Mouse (Mus musculus): ENCODE results near the gene Dusp1. TPM values are rescaled to one million over a fixed set of nuclear protein-coding genes. Genes with fewer than 3 reads are reported as not detected.

Gene Dusp1
- polyA plus RNA-seq, 1 experiment, result 71.1 TPM

GRCm38 (mm10) chr17:26502808-26503671 is 58.9 kb downstream of the Dusp1 start:
- peak overlapping the region; percentile 95 for H3K27ac ChIP-seq (ENCODE audit: insufficient read depth, low read length)
- H3K4me1 ChIP-seq (ENCODE audit: control insufficient read depth, insufficient read depth, low read length), result peaks cover 6% of the 10 kb centered on the region
- H3K4me3 ChIP-seq (ENCODE audit: insufficient read depth, low read length), result peak overlapping the region; percentile 18
- TF ChIP-seq POLR2A (IDR thresholded peaks at IDR 0.05; ENCODE audit: extremely low read depth, insufficient read depth, low read length) (0 out of 2 replicates have a peak, but pooled peaks have one; percentile 31), CTCF (IDR thresholded peaks at IDR 0.05; ENCODE audit: extremely low read depth, insufficient read depth, low read length) (no peak)

- Histone ChIP-seq H3K27ac (ENCODE audit: insufficient read depth, low read length) (no peak overlapping the region), H3K4me3 (ENCODE audit: insufficient read depth, low read length) (no peak overlapping the region), H3K4me1 (ENCODE audit: control insufficient read depth, insufficient read depth, low read length) (peaks cover 6% of the 10 kb centered on the region)
- TF ChIP-seq POLR2A (IDR thresholded peaks at IDR 0.05; ENCODE audit: extremely low read depth, insufficient read depth, low read length), result no peak
- TF ChIP-seq CTCF (IDR thresholded peaks at IDR 0.05; ENCODE audit: extremely low read depth, insufficient read depth, low read length), result no peak
Measured at GRCm38 (mm10) chr17:26501826-26502225, 60.1 kb downstream of the Dusp1 start.

GRCm38 (mm10) chr17:26498626-26499025 is 63.3 kb downstream of the Dusp1 start:
- H3K27ac ChIP-seq (ENCODE audit: insufficient read depth, low read length), result no peak overlapping the region
- peaks cover 2% of the 10 kb centered on the region; the same call in 1 of the 2 replicates for H3K4me1 ChIP-seq (ENCODE audit: control insufficient read depth, insufficient read depth, low read length)
- H3K4me3 ChIP-seq (ENCODE audit: insufficient read depth, low read length), result no peak overlapping the region
- no peak for TF ChIP-seq POLR2A (IDR thresholded peaks at IDR 0.05; ENCODE audit: extremely low read depth, insufficient read depth, low read length)
- no peak for TF ChIP-seq CTCF (IDR thresholded peaks at IDR 0.05; ENCODE audit: extremely low read depth, insufficient read depth, low read length)

DNA sequence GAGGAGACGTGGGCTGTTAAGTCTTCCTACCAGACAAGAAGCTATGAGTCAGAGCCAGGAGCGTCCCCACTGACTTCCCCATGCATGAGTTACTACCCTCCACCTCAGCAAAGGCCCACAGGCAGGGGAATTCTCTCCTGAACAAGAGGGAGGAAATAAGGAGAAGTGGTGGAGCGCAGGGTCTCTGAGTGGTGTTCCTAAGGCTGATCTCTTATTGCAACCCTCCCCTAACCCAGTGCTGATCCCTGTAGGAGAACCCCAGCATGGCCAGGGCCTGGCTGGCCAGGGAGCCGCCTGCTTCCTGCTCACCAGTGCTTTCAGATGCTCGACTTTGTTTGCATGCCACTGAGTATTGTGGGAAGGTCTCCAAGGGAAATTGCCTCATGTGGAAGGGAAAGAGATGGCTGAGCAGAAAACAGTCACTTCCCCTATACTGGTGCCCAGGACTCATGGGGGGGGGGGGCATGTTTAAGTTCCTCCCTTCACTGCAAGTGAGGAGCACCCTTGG is 64.5 kb downstream of the Dusp1 start:
- no peaks in the 10 kb centered on the region for H3K4me1 ChIP-seq (ENCODE audit: control insufficient read depth, insufficient read depth, low read length)
- H3K4me3 ChIP-seq (ENCODE audit: insufficient read depth, low read length), result no peak overlapping the region
- no peak for TF ChIP-seq CTCF (IDR thresholded peaks at IDR 0.05; ENCODE audit: extremely low read depth, insufficient read depth, low read length)
- no peak for TF ChIP-seq POLR2A (IDR thresholded peaks at IDR 0.05; ENCODE audit: extremely low read depth, insufficient read depth, low read length)
- peak overlapping the region; percentile 76; the same call in 1 of the 2 replicates for H3K27ac ChIP-seq (ENCODE audit: insufficient read depth, low read length)

DNA sequence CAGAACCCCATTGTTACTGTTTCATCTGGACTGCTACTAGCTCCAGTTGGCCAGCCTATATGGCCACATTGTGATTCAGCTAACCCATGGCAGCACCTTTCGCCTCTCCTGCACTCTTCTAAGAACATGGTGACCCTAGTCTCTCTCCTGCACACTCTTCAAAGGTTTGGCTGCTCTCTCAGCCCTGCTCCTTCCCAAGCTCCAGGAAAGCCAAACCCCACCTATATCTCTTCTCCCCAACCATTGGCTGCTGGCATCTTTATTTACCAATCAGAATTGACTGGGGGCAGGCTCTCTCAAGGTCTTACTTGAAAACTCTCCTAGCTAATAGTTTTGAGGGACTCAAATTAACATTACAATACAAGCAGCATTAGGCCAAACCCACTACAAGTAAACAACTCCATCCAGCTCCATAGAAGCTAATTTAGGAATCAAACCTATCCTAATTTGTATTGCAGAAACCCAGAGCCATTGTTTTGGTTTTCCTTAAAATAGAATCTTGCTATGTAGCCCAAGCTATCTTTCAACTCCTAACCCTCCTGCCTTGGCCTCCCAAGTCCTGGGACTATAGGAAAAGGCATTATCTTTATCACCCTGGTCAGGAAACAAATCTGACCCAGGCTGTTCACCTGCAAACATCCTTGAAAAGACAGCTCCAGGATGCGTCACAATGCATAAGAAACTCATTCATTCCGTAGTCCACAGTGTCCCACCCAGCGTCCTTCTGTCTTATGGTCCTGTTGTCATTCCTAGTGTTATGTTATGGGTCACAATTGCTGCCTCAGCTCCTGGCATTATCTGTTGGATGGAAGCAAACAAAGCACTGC is 67.1 kb downstream of the Dusp1 start:
- Histone ChIP-seq H3K27ac (ENCODE audit: insufficient read depth, low read length) (no peak overlapping the region), H3K4me1 (ENCODE audit: control insufficient read depth, insufficient read depth, low read length) (no peaks in the 10 kb centered on the region), H3K4me3 (ENCODE audit: insufficient read depth, low read length) (no peak overlapping the region)
- no peak for TF ChIP-seq POLR2A (IDR thresholded peaks at IDR 0.05; ENCODE audit: extremely low read depth, insufficient read depth, low read length)
- TF ChIP-seq CTCF (IDR thresholded peaks at IDR 0.05; ENCODE audit: extremely low read depth, insufficient read depth, low read length), result no peak

GRCm38 (mm10) chr17:26492246-26492645 is 69.7 kb downstream of the Dusp1 start:
- Histone ChIP-seq H3K27ac (ENCODE audit: insufficient read depth, low read length) (no peak overlapping the region), H3K4me1 (ENCODE audit: control insufficient read depth, insufficient read depth, low read length) (no peaks in the 10 kb centered on the region), H3K4me3 (ENCODE audit: insufficient read depth, low read length) (no peak overlapping the region)
- TF ChIP-seq POLR2A (IDR thresholded peaks at IDR 0.05; ENCODE audit: extremely low read depth, insufficient read depth, low read length) (no peak), CTCF (IDR thresholded peaks at IDR 0.05; ENCODE audit: extremely low read depth, insufficient read depth, low read length) (no peak)

- Histone ChIP-seq H3K27ac (ENCODE audit: insufficient read depth, low read length) (no peak overlapping the region), H3K4me1 (ENCODE audit: control insufficient read depth, insufficient read depth, low read length) (no peaks in the 10 kb centered on the region; the same call in 1 of the 2 replicates), H3K4me3 (ENCODE audit: insufficient read depth, low read length) (no peak overlapping the region)
- TF ChIP-seq CTCF (IDR thresholded peaks at IDR 0.05; ENCODE audit: extremely low read depth, insufficient read depth, low read length) (no peak), POLR2A (IDR thresholded peaks at IDR 0.05; ENCODE audit: extremely low read depth, insufficient read depth, low read length) (no peak)
Measured at GRCm38 (mm10) chr17:26490910-26491309, 71.0 kb downstream of the Dusp1 start.

- TF ChIP-seq CTCF (IDR thresholded peaks at IDR 0.05; ENCODE audit: extremely low read depth, insufficient read depth, low read length), result no peak
- no peak for TF ChIP-seq POLR2A (IDR thresholded peaks at IDR 0.05; ENCODE audit: extremely low read depth, insufficient read depth, low read length)
- no peak overlapping the region for H3K4me3 ChIP-seq (ENCODE audit: insufficient read depth, low read length)
- H3K27ac ChIP-seq (ENCODE audit: insufficient read depth, low read length), result no peak overlapping the region
- H3K4me1 ChIP-seq (ENCODE audit: control insufficient read depth, insufficient read depth, low read length), result no peaks in the 10 kb centered on the region; the same call in 1 of the 2 replicates
Measured at GRCm38 (mm10) chr17:26490072-26490471, 71.9 kb downstream of the Dusp1 start.

- no peak for TF ChIP-seq CTCF (IDR thresholded peaks at IDR 0.05; ENCODE audit: extremely low read depth, insufficient read depth, low read length)
- TF ChIP-seq POLR2A (IDR thresholded peaks at IDR 0.05; ENCODE audit: extremely low read depth, insufficient read depth, low read length), result no peak
- Histone ChIP-seq H3K4me1 (ENCODE audit: control insufficient read depth, insufficient read depth, low read length) (no peaks in the 10 kb centered on the region; the same call in 1 of the 2 replicates), H3K4me3 (ENCODE audit: insufficient read depth, low read length) (no peak overlapping the region), H3K27ac (ENCODE audit: insufficient read depth, low read length) (no peak overlapping the region)
Measured at GRCm38 (mm10) chr17:26488711-26489403, 73.1 kb downstream of the Dusp1 start.
